Mouse (Mus musculus): Measurements from ENCODE around the gene Sertad2. TPM values are rescaled to one million over a fixed set of nuclear protein-coding genes. Genes with fewer than 3 reads are reported as not detected.

Gene Sertad2
- polyA plus RNA-seq, 1 experiment from 2014 or later: 27.7 TPM

Other genes starting within 250 kb of the Sertad2 start
- 19.5 TPM in 2 replicates for gene Slc1a4, start 210.5 kb upstream of the Sertad2 start, polyA plus RNA-seq (2016; fragmentation: Nextera tagmentation; extraction: Ambion mirVana)
- 20.5 and 21.9 TPM in 2 replicates for gene Aftph, start 198.3 kb downstream of the Sertad2 start, polyA plus RNA-seq (2016; fragmentation: Nextera tagmentation; extraction: Ambion mirVana)

All from forebrain, embryonic 10.5 days (tissue).